Mouse (Mus musculus): ENCODE measurements around the gene Clk3. TPM values are rescaled to one million over a fixed set of nuclear protein-coding genes. Genes with fewer than 3 reads are reported as not detected.
"Not testable (repeated sequence)": the region's sequence is repeated elsewhere in the genome, so short reads cannot be mapped to it uniquely, and the experiment has no call there.

Gene Clk3
- total RNA-seq, 4 experiments from 2014 or later: 23.8 to 36.5 (median 29.3) TPM

GRCm38 (mm10) chr9:57723796-57724195 is 41.9 kb downstream of the Clk3 start:
- no peak for DNase-seq (ENCODE audit: low spot score)

- peak; percentile 89 for DNase-seq (ENCODE audit: low spot score)
Observed at GRCm38 (mm10) chr9:57723315-57723715, 42.3 kb downstream of the Clk3 start.

- DNase-seq (ENCODE audit: low spot score): no peak
Observed at GRCm38 (mm10) chr9:57722371-57722770, 43.3 kb downstream of the Clk3 start.

- no peak for DNase-seq (ENCODE audit: low spot score)
Observed at GRCm38 (mm10) chr9:57720736-57721135, 44.9 kb downstream of the Clk3 start.

- no peak for DNase-seq (ENCODE audit: low spot score)
Observed at GRCm38 (mm10) chr9:57718408-57718807, 47.3 kb downstream of the Clk3 start.

- DNase-seq (ENCODE audit: low spot score): no peak
Observed at GRCm38 (mm10) chr9:57712194-57712593, 53.5 kb downstream of the Clk3 start.

- not testable (repeated sequence) for DNase-seq (ENCODE audit: low spot score)
Observed at GRCm38 (mm10) chr9:57710214-57710613, 55.4 kb downstream of the Clk3 start.

GRCm38 (mm10) chr9:57708720-57709274 is 56.9 kb downstream of the Clk3 start:
- DNase-seq (ENCODE audit: low spot score): no peak

- peak; percentile 90 for DNase-seq (ENCODE audit: low spot score)
Observed at GRCm38 (mm10) chr9:57708068-57708719, 57.5 kb downstream of the Clk3 start, which contains the start of gene Edc3. Gene Edc3, plus strand, starts transcription at chr9:57708540.

GRCm38 (mm10) chr9:57706496-57706895 is 59.2 kb downstream of the Clk3 start:
- no peak for DNase-seq (ENCODE audit: low spot score)

Other genes with a start within 250 kb of the Clk3 start
- 1,000 to 10,000 TPM; 2,249 to 2,640 (median 2,421) TPM for gene Cox5a, start 244.6 kb downstream of the Clk3 start, total RNA-seq (2022)
- gene Fam219b, start 228.3 kb downstream of the Clk3 start, total RNA-seq (2022): 10 to 100 TPM in 3 of 4 experiments, 1 to 10 TPM in 1; 9.5 to 11.6 (median 10.8) TPM
- gene Mpi, start 213.1 kb downstream of the Clk3 start, total RNA-seq (2022): 100 to 1,000 TPM; 127 to 162 (median 147) TPM
- gene Scamp2, start 204.9 kb downstream of the Clk3 start, total RNA-seq (2022): 10 to 100 TPM; 25.0 to 31.1 (median 25.3) TPM
- gene Ulk3, start 176.4 kb downstream of the Clk3 start, total RNA-seq (2022): 10 to 100 TPM in 2 of 4 experiments, 1 to 10 TPM in 2; 6.9 to 11.9 (median 10.0) TPM
- not detected for gene Cplx3, start 159.6 kb downstream of the Clk3 start, total RNA-seq (2022)
- under 1 TPM in 3 of 4 experiments, not detected in 1; 0.16 to 0.32 (median 0.22) TPM for gene Lman1l, start 145.1 kb downstream of the Clk3 start, total RNA-seq (2022)
- gene Csk, start 112.2 kb downstream of the Clk3 start, total RNA-seq (2022): 10 to 100 TPM; 18.9 to 32.0 (median 27.7) TPM
- gene Cyp1a2, start 82.2 kb downstream of the Clk3 start, total RNA-seq (2022): not detected
- gene Cyp1a1, start 77.9 kb downstream of the Clk3 start, total RNA-seq (2022): under 1 TPM in 2 of 4 experiments, not detected in 2; 0.14 to 0.69 TPM
- 1 to 10 TPM; 3.6 to 5.3 (median 4.5) TPM for gene Edc3, start 57.3 kb downstream of the Clk3 start, total RNA-seq (2022)
- 1 to 10 TPM; 2.9 to 5.4 (median 3.4) TPM for gene Arid3b, start 70.9 kb upstream of the Clk3 start, total RNA-seq (2022)
- 10 to 100 TPM; 72.5 to 82.8 (median 80.1) TPM for gene Ubl7, start 145.1 kb upstream of the Clk3 start, total RNA-seq (2022)
- gene Sema7a, start 174.3 kb upstream of the Clk3 start, total RNA-seq (2022): 10 to 100 TPM; 20.4 to 24.8 (median 24.5) TPM
- gene Cyp11a1, start 240.6 kb upstream of the Clk3 start, total RNA-seq (2022): under 1 TPM in 1 of 4 experiments, not detected in 3; 0.27 TPM

All from heart, adult 8-10 months (tissue).